Mouse (Mus musculus): ENCODE measurements around the gene Ugt1a1. TPM values are rescaled to one million over a fixed set of nuclear protein-coding genes. Genes with fewer than 3 reads are reported as not detected.
"Not testable (repeated sequence)": the region's sequence is repeated elsewhere in the genome, so short reads cannot be mapped to it uniquely, and the experiment has no call there.

Gene Ugt1a1
- polyA plus RNA-seq (2015; fragmentation: Nextera tagmentation; extraction: Ambion mirVana), result not detected in 2 replicates

DNA sequence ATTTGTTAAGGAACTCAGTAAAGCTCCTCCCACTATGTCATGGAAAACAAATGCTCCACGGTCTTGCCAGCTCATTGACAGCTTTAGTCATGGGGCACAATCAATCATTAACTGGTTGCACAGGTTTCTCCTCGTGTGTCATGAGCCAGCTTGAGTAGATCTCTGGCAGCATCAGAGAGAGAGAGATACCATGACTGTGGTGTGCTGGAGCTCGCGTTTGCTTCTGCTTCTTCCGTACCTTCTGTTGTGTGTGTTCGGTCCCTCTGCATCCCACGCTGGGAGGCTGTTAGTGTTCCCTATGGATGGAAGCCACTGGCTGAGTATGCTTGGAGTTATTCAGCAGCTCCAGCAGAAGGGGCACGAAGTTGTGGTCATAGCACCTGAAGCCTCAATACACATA lies at the start of gene Ugt1a1:
Ugt1a1 (plus strand) TSS at position 148 of the 400 bp plus-strand sequence.
- no peak within 1 kb of the TSS for H3K9ac ChIP-seq
- no peak within 1 kb of the TSS for H3K4me3 ChIP-seq
- no peaks in the 10 kb centered on the region for H3K36me3 ChIP-seq
- peaks cover 52% of the 10 kb centered on the region for H3K9me3 ChIP-seq
- H3K4me1 ChIP-seq (replicated peaks), result no peaks in the 10 kb centered on the region
- WGBS, result 69% methylated on average over 8 of the region's 8 CpGs
- ATAC-seq (ENCODE audit: low FRiP score, low read depth), result peak; percentile 31; the same call in 1 of the 2 replicates
- H3K27me3 ChIP-seq, result no peaks in the 10 kb centered on the region
- no peak within 1 kb of the TSS for H3K4me2 ChIP-seq
- H3K27ac ChIP-seq (replicated peaks), result no peak within 1 kb of the TSS

DNA sequence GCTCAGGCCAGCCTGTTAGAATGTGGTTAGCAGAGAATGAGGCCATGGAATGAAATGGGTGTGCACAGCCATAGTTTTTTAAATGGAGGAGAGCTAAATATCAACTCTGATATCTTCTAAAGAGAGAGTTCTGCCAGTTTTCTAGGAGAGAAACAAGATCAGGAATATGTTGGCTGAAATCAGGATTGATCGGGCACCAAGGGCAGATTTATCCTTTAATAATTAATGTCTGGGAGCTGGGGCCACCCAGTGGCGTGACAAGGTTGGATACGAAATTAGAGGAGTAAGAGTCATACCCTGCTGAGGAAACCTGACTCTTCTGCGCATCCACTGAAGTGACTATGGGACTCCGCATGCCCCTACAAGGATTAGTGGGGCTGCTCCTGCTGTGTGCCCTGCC lies 46.0 kb upstream of the Ugt1a1 start, which contains the start of gene Ugt1a5:
Ugt1a5 (plus strand) TSS at position 302 of the 400 bp plus-strand sequence.
- Histone ChIP-seq H3K27me3 (no peaks in the 10 kb centered on the region), H3K9me3 (no peaks in the 10 kb centered on the region), H3K4me1 (replicated peaks) (no peaks in the 10 kb centered on the region), H3K27ac (replicated peaks) (no peak within 1 kb of the TSS), H3K9ac (no peak within 1 kb of the TSS), H3K4me2 (no peak within 1 kb of the TSS), H3K36me3 (no peaks in the 10 kb centered on the region), H3K4me3 (no peak within 1 kb of the TSS)
- no peak for ATAC-seq (ENCODE audit: low FRiP score, low read depth)
- WGBS, result 80% methylated on average over 5 of the region's 5 CpGs

DNA sequence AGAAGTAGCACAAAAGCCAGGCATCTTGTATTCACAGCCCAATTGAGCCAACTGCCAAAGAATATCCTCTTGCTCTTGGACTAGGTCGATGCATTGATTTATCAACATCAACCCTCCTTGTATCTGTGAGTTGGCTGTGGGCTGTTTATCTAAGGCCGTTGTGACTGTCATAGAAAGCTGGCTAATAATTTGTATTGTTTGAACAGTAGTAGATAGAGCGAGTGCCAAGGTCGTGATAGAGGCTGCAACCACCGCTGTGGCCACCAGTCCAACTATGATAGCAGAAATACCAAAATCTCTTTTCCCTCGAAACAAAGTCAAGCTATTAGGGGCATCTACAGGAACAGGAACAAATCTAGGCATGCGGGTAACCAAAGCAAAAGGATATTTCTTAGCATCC lies 39.6 kb upstream of the Ugt1a1 start:
- H3K9me3 ChIP-seq; H3K27ac ChIP-seq (replicated peaks); ATAC-seq (ENCODE audit: low FRiP score, low read depth); H3K27me3 ChIP-seq; H3K4me3 ChIP-seq; H3K4me1 ChIP-seq (replicated peaks); H3K4me2 ChIP-seq; H3K36me3 ChIP-seq; H3K9ac ChIP-seq: not testable (repeated sequence)
- 87% methylated on average over 6 of the region's 7 CpGs for WGBS

DNA sequence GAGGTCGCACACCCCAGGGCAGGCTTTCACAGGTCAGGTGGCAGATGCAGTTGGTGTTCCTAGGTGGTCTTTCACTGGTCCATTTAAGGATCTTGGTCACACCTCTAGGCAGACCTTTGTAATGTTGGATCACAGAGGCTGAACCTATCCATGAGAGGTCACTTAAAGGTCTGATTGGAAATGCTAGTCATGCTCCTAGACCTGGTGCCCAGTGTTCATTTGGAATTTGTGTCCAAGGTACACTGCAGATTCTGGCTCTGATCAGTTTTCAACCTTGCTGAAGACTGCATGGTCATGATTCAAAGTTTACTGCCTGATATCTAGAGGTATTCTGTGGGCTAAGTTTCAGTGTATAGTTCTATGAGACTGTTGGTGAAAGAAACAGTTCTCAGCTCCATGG lies 32.1 kb upstream of the Ugt1a1 start:
- H3K9ac ChIP-seq, result no peak overlapping the region
- 92% methylated on average over 1 of the region's 1 CpGs for WGBS
- H3K9me3 ChIP-seq, result no peaks in the 10 kb centered on the region; the same call in 1 of the 2 replicates
- H3K4me3 ChIP-seq, result no peak overlapping the region
- H3K36me3 ChIP-seq, result no peaks in the 10 kb centered on the region
- no peak for ATAC-seq (ENCODE audit: low FRiP score, low read depth)
- H3K27ac ChIP-seq (replicated peaks), result no peak overlapping the region
- H3K4me2 ChIP-seq, result no peak overlapping the region
- H3K27me3 ChIP-seq, result no peaks in the 10 kb centered on the region
- H3K4me1 ChIP-seq (replicated peaks), result no peaks in the 10 kb centered on the region

DNA sequence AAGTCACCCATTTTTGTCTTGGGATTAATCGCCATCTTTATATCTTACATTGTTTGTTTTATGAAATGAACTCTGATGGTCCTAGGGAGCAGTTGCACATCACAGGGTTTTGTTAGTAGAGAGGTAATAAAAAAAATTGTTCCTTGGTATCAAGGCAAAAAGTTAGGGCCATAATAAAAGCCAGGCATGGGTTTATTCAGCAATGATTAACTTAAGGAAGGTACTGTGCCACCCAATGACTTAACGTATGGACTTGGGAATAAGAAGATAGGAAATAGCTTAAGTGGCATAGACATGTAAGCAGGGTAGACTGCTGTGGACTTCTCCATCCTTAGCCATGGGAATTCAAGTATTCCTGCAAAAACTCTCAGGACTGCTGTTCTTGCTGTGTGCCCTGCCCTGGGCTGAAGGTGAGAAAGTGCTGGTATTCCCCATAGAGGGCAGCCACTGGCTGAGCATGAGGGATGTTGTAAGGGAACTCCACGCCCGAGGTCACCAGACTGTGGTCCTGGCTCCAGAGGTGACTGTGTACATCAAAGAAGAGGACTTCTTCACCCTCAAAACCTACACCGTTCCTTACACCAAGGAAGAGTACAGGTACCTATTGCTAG lies 25.3 kb upstream of the Ugt1a1 start:
- no peak overlapping the region for H3K4me3 ChIP-seq
- H3K27ac ChIP-seq (replicated peaks), result no peak overlapping the region
- no peak overlapping the region for H3K9ac ChIP-seq
- H3K36me3 ChIP-seq, result no peaks in the 10 kb centered on the region
- no peak for ATAC-seq (ENCODE audit: low FRiP score, low read depth)
- no peaks in the 10 kb centered on the region for H3K9me3 ChIP-seq
- no peaks in the 10 kb centered on the region for H3K27me3 ChIP-seq
- H3K4me2 ChIP-seq, result no peak overlapping the region
- H3K4me1 ChIP-seq (replicated peaks), result no peaks in the 10 kb centered on the region
- 86% methylated on average over 5 of the region's 5 CpGs for WGBS

DNA sequence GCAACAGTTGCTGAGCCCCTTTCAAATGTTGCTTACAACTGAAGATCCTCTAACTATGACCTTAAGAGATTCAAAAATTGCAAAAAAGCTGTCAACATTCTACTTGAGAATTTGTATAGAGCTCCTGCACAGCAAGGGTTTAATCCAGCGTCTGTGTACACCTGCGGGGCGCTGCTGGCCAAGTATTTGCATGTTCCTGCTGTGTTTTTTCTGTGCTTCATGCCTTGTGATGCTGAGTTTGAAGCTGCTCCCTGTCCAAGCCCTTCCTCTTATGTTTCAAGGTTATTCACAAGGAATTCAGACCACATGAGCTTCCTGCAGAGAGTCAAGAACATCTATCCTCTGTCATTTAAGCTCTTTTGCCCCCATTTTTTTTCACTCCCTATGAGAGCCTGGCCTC lies 19.6 kb upstream of the Ugt1a1 start:
- Histone ChIP-seq H3K27me3 (no peaks in the 10 kb centered on the region), H3K4me1 (replicated peaks) (no peaks in the 10 kb centered on the region), H3K27ac (replicated peaks) (no peak overlapping the region), H3K36me3 (no peaks in the 10 kb centered on the region), H3K9ac (no peak overlapping the region), H3K4me2 (no peak overlapping the region), H3K9me3 (no peaks in the 10 kb centered on the region), H3K4me3 (no peak overlapping the region)
- WGBS, result 70% methylated on average over 3 of the region's 3 CpGs
- ATAC-seq (ENCODE audit: low FRiP score, low read depth), result no peak

DNA sequence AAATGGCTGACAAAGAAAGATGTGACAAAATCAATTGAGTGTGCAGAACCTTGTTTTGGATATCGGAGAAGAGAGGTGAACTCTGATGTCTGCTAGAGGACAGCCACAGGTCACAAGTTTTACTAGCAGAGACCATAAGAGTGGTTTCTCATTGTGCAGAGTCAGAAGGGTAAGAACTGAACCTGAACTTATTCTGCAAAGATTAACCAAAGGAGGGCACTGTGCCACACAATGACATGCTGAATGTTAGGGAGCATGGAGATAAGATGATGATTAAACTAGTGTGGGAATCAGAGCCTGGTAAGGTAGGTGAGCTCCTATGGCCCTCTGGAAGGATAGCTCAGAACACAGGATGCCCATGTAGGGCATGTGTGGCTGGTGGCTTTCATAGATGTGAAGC lies 16.1 kb upstream of the Ugt1a1 start:
- Histone ChIP-seq H3K27me3 (no peaks in the 10 kb centered on the region), H3K36me3 (no peaks in the 10 kb centered on the region), H3K9ac (no peak overlapping the region), H3K4me3 (no peak overlapping the region), H3K4me1 (replicated peaks) (no peaks in the 10 kb centered on the region), H3K9me3 (no peaks in the 10 kb centered on the region), H3K4me2 (no peak overlapping the region), H3K27ac (replicated peaks) (no peak overlapping the region)
- ATAC-seq (ENCODE audit: low FRiP score, low read depth), result no peak
- WGBS, result 91% methylated on average over 1 of the region's 1 CpGs

DNA sequence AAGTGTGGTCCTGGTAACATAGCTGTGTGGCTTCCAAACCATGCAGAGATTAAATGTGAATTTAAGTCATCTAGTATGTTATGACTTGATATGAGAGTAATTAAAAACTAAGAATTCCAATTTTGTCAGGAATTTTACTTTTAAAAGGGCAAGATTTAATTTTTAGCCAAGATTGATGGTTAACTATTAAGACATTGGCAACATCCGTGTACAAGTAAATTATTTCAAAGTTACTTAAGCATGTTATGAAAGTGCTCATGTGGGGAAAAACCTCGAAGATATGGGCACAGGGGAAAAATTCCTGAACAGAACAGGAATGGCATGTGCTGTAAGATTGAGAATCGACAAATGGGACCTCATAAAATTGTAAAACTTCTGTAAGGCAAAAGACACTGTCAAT lies 14.3 kb upstream of the Ugt1a1 start:
- Histone ChIP-seq H3K9ac (no peak overlapping the region), H3K4me1 (replicated peaks) (no peaks in the 10 kb centered on the region), H3K9me3 (no peaks in the 10 kb centered on the region), H3K4me3 (no peak overlapping the region), H3K27ac (replicated peaks) (no peak overlapping the region), H3K27me3 (no peaks in the 10 kb centered on the region), H3K36me3 (no peaks in the 10 kb centered on the region), H3K4me2 (no peak overlapping the region)
- no peak for ATAC-seq (ENCODE audit: low FRiP score, low read depth)
- 81% methylated on average over 3 of the region's 3 CpGs for WGBS

DNA sequence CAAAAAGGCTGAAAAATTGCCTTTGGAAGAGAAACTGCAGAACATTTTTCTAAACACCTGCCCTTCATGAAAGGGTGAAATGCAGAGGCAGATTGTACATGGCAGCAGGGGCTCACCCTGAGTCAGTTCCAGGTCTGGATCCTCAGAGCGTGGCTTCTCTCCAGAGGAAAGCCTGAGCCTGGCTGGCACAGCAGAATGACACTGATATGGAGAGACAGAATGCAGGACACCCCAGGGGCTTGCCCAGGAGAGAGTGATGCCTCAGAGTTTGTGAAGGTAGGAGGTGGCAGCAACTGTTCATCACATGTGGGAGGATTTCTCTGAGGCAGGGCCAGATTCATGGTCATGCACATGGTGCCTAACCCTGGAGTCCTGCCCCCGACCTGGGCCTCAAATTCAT lies 11.8 kb upstream of the Ugt1a1 start:
- H3K4me2 ChIP-seq, result no peak overlapping the region
- 72% methylated on average over 2 of the region's 2 CpGs for WGBS

DNA sequence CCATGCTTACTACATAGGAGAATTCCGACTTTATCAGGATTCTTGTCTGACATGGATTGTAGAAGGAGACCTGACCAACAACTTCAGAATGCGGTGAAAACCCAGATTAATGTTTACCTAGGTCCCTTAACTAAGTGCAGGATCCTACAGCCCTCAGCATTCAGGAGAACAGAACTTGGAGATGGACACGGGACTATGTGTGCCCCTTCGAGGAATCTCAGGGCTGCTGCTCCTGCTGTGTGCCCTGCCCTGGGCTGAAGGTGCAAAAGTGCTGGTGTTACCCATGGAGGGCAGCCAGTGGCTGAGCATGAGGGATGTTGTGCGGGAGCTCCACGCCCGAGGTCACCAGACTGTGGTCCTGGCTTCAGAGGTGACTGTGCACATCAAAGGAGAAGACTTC lies 11.3 kb upstream of the Ugt1a1 start, which contains the start of gene Ugt1a2:
Ugt1a2 (plus strand) TSS at position 146 of the 400 bp plus-strand sequence.
- no peak within 1 kb of the TSS for H3K4me3 ChIP-seq
- peaks cover 8% of the 10 kb centered on the region; the same call in 1 of the 2 replicates for H3K36me3 ChIP-seq
- H3K9me3 ChIP-seq, result 0 out of 2 replicates have a peak, but pooled peaks cover 8% of the 10 kb centered on the region
- no peak within 1 kb of the TSS for H3K27ac ChIP-seq (replicated peaks)
- no peaks in the 10 kb centered on the region for H3K27me3 ChIP-seq
- no peak within 1 kb of the TSS for H3K4me2 ChIP-seq
- 83% methylated on average over 7 of the region's 7 CpGs for WGBS
- peaks cover 3% of the 10 kb centered on the region; the same call in 1 of the 2 replicates for H3K4me1 ChIP-seq (replicated peaks)
- no peak for ATAC-seq (ENCODE audit: low FRiP score, low read depth)
- no peak within 1 kb of the TSS for H3K9ac ChIP-seq

More for the DNA sequence above, 11.8 kb upstream of the Ugt1a1 start:
- H3K27ac ChIP-seq (replicated peaks), result no peak overlapping the region
- 0 out of 2 replicates have a peak, but pooled peaks cover 8% of the 10 kb centered on the region for H3K9me3 ChIP-seq
- H3K9ac ChIP-seq, result no peak overlapping the region
- ATAC-seq (ENCODE audit: low FRiP score, low read depth), result no peak
- H3K36me3 ChIP-seq, result peaks cover 8% of the 10 kb centered on the region; the same call in 1 of the 2 replicates
- no peak overlapping the region for H3K4me3 ChIP-seq
- H3K27me3 ChIP-seq, result no peaks in the 10 kb centered on the region
- no peaks in the 10 kb centered on the region for H3K4me1 ChIP-seq (replicated peaks)

DNA sequence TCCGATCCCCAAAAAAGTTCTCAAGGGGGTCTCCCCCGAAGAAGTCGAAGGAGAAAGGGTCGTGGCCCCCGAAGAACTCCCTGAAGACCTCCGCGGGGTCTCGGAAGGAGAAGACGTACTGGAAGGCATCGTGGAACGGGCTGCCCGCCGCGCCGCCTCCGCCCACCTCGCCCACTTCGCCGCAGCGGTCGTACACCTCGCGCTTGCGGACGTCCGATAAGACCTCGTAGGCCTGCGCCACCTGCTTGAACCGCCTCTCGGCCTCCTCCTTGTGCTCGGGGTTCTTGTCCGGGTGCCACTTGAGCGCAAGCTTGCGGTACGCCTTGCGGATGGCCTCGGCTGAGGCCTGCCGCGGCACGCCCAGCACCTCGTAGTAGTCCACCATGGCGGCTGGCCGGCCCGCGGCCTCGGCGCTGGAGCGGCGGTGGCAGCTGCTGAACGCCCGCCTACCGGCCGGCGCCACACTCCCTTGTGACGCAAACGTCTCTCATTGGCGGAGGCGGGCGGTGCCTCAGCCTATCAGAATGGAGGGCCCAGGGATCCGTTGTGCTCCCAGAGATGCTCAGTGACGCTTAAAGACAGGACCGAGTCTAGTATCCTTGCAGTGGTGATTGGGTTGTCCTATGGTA lies 6.4 kb upstream of the Ugt1a1 start, which contains the start of gene Dnajb3:
Dnajb3 (minus strand) TSS at position 489 of the 629 bp plus-strand sequence.
- peaks cover 8% of the 10 kb centered on the region; the same call in 1 of the 2 replicates for H3K36me3 ChIP-seq
- H3K27me3 ChIP-seq, result no peaks in the 10 kb centered on the region
- WGBS, result 6% methylated on average over 62 of the region's 62 CpGs
- H3K27ac ChIP-seq (replicated peaks), result peak within 1 kb of the TSS; percentile 57; the same call in 1 of the 2 replicates
- peak within 1 kb of the TSS; percentile 46 for H3K4me3 ChIP-seq
- peak within 1 kb of the TSS; percentile 77 for H3K4me2 ChIP-seq
- peaks cover 8% of the 10 kb centered on the region for H3K4me1 ChIP-seq (replicated peaks)
- peak; percentile 100 for ATAC-seq (ENCODE audit: low FRiP score, low read depth)
- H3K9me3 ChIP-seq, result 0 out of 2 replicates have a peak, but pooled peaks cover 8% of the 10 kb centered on the region
- H3K9ac ChIP-seq, result peak within 1 kb of the TSS; percentile 55

DNA sequence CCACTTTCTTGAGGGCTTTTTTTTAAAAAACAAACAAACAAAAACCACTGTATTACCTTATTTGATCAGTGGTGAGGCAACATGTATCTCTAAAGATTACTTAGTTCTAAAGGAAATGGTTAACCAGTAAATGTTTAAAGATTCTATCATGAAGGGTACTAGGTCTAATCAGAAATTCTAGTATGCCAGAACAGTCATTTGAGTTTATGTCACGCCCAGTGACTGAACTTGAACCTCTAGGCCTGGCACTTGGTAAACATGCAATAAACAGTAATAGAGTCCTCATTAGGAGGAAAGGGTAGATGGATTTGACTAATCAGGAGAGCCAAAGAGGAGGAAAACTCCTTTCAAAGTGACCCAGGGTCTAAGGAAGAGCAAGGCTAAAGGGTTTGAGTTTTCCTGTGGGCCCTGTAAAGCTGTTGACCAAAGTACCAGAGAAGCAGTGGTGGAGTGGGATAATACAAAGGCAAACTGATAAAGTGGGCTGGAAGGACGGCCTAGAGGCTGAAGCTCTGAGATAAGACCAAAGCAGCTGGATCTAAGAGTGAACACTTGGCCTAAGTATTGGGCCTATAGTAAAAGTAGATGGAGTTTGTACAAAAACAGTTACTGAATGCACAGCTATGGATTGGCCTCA lies 4.8 kb upstream of the Ugt1a1 start:
- H3K9me3 ChIP-seq, result peaks cover 15% of the 10 kb centered on the region
- H3K27ac ChIP-seq (replicated peaks), result no peak overlapping the region
- H3K4me3 ChIP-seq, result no peak overlapping the region
- no peak for ATAC-seq (ENCODE audit: low FRiP score, low read depth)
- H3K4me2 ChIP-seq, result no peak overlapping the region
- no peaks in the 10 kb centered on the region for H3K27me3 ChIP-seq
- peaks cover 8% of the 10 kb centered on the region; the same call in 1 of the 2 replicates for H3K36me3 ChIP-seq
- no peak overlapping the region for H3K9ac ChIP-seq
- peaks cover 8% of the 10 kb centered on the region for H3K4me1 ChIP-seq (replicated peaks)
- WGBS, result 84% methylated on average over 2 of the region's 2 CpGs
